Mouse (Mus musculus): Measurements from ENCODE around the gene Vwce.

- peak; percentile 77 for TF ChIP-seq POLR2A (IDR thresholded peaks at IDR 0.05; ENCODE audit: low read depth, low read length)
- TF ChIP-seq CTCF (IDR thresholded peaks at IDR 0.05; ENCODE audit: extremely low read depth, insufficient read depth, insufficient read length, insufficient replicate concordance): peak; percentile 38; the same call in 1 of the 2 replicates
These were observed 28.6 kb upstream of the Vwce start, which contains the start of the genes Ddb1 and Tkfc for GRCm38 (mm10) chr19:10605293-10605900.

All from spleen, adult 2 months (tissue).